Mouse (Mus musculus): ENCODE data around the gene Sirt6. TPM values are rescaled to one million over a fixed set of nuclear protein-coding genes. Genes with fewer than 3 reads are reported as not detected.

Sirt6 gene
- polyA plus RNA-seq, 1 experiment from 2014 or later, result 52.3 TPM

DNA sequence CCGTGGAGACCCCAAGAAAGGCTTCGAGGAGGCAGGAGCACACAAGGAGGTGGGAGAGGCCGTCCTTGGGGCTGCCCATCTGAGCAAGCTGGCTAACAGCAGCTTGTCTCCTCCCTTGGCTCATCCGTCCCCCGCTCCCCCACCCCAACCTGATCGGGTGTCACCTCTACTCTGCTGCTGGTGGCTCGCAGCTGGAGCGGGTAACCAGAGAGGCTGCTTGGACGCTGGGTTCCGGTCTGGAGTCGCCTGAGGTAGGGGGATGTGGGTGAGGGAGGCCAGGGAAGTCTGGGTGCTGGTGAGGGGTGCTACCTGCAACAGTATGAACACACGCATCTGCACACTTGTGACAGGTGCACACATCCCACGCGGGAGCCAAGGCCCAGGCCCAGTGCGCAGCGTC lies 793 bp upstream of the Sirt6 start, which contains the start of gene Ankrd24:
Ankrd24 (plus strand) TSS at position 151 of the 400 bp plus-strand sequence.
- Histone ChIP-seq H3K36me3 (ENCODE audit: control insufficient read depth, insufficient read depth, low read length) (0 out of 2 replicates have a peak, but pooled peaks cover 6% of the 10 kb centered on the region), H3K27me3 (ENCODE audit: control insufficient read depth, insufficient read depth, low read depth, low read length) (no peaks in the 10 kb centered on the region), H3K9ac (ENCODE audit: low read depth, low read length) (peak within 1 kb of the TSS; percentile 78), H3K4me1 (ENCODE audit: control insufficient read depth, insufficient read depth, low read length) (peaks cover 17% of the 10 kb centered on the region), H3K4me2 (ENCODE audit: low read length) (peak within 1 kb of the TSS; percentile 84), H3K9me3 (replicated peaks; ENCODE audit: control insufficient read depth, low read length, poor library complexity, severe bottlenecking) (no peaks in the 10 kb centered on the region), H3K27ac (ENCODE audit: low read length) (peak within 1 kb of the TSS; percentile 89), H3K4me3 (ENCODE audit: low read depth, low read length) (peak within 1 kb of the TSS; percentile 68)
- 84% methylated on average over 15 of the region's 16 CpGs for WGBS
- no peak for ATAC-seq

DNA sequence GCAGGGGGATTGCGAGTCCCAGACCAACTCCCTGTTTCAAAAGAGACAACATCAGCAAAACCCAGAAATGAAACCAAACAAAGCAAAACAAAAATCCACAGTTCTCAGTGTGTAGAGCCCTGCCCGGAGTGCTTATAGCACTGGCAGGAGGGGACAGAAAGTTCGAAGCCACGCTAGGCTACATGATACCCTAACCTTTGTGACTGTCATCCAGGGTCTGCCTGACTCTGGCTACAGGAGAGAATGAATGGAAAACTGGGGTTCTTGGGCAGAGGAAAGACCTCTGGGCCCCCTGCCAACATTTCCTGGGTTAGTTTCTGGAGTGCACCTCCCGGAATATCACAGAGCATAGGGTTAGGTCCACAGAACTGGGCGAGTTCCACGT lies 231 bp upstream of the Sirt6 start:
- Histone ChIP-seq H3K9ac (ENCODE audit: low read depth, low read length) (peak overlapping the region; percentile 63), H3K4me3 (ENCODE audit: low read depth, low read length) (peak overlapping the region; percentile 68), H3K4me2 (ENCODE audit: low read length) (peak overlapping the region; percentile 84), H3K27ac (ENCODE audit: low read length) (peak overlapping the region; percentile 89), H3K27me3 (ENCODE audit: control insufficient read depth, insufficient read depth, low read depth, low read length) (no peaks in the 10 kb centered on the region), H3K4me1 (ENCODE audit: control insufficient read depth, insufficient read depth, low read length) (peaks cover 17% of the 10 kb centered on the region), H3K9me3 (replicated peaks; ENCODE audit: control insufficient read depth, low read length, poor library complexity, severe bottlenecking) (no peaks in the 10 kb centered on the region), H3K36me3 (ENCODE audit: control insufficient read depth, insufficient read depth, low read length) (0 out of 2 replicates have a peak, but pooled peaks cover 7% of the 10 kb centered on the region)
- peak; percentile 39 for ATAC-seq
- WGBS, result 67% methylated on average over 7 of the region's 7 CpGs

DNA sequence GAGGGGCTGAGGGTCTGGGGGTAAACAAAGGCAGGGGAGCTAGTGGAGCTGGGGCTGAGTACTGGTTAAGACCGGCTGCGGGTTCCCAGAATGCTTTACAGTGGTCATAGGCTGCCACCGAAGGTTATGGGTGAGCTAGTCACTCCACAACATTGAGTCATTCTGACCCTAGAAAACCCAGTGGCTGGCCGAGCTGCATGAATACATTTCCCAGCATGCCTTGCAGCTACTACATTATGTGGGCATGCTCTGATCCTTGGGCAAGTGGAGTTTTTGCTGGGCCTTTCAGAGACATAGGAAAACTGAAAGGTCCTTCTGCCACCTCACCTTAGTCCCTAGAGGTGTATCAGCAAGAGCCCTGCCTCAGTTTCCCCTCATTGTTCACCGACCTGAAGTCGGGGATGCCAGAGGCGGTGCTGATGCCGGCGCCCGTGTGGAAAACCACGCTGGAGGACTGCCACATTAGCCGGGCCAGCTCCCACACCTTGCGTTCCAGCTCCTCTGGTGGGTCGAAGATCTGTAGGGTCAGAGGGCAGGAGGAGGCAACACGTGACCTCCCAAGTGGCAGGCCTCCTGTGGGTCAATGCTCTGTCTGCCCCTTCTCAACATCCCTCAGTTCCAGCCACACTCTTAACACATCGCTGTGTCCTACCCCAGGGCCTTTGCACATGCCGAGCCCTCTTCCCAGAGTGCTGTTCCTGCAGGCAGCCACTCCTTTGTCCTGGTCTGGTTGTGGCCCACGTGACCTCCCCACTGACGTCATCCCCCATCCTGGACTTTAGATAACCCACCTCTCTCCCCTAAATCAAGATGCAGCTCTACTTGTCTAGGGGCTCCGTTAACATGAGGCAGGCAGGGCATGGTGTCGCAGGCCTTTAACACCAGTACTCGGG lies 1.2 kb downstream of the Sirt6 start:
- H3K4me2 ChIP-seq (ENCODE audit: low read length), result peak overlapping the region; percentile 84
- peak overlapping the region; percentile 89 for H3K27ac ChIP-seq (ENCODE audit: low read length)
- ATAC-seq, result peak; percentile 16
- peaks cover 17% of the 10 kb centered on the region for H3K4me1 ChIP-seq (ENCODE audit: control insufficient read depth, insufficient read depth, low read length)
- H3K27me3 ChIP-seq (ENCODE audit: control insufficient read depth, insufficient read depth, low read depth, low read length), result no peaks in the 10 kb centered on the region
- H3K9ac ChIP-seq (ENCODE audit: low read depth, low read length), result peak overlapping the region; percentile 78
- peak overlapping the region; percentile 68 for H3K4me3 ChIP-seq (ENCODE audit: low read depth, low read length)
- peaks cover 19% of the 10 kb centered on the region for H3K36me3 ChIP-seq (ENCODE audit: control insufficient read depth, insufficient read depth, low read length)
- 91% methylated on average over 22 of the region's 22 CpGs for WGBS
- H3K9me3 ChIP-seq (replicated peaks; ENCODE audit: control insufficient read depth, low read length, poor library complexity, severe bottlenecking), result no peaks in the 10 kb centered on the region

DNA sequence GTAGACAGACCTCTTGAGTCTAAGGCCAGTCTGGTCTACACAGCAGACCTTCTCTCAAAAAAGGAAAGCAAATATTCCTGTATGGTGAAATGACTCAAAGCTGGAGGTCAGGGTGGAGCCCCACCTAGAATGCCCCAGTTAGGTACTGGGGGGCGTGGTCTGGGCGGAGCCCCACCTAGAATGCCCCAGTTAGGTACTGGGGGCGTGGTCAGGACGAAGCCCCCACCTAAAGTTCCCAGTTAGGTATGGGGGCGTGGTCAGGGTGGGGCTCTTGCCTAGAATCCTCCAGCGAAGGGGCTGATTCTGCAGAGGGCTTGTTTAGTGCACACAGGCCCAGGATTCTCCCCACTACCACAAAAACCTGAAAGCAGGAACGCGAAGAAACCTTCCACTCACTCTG lies 4.2 kb downstream of the Sirt6 start:
- ATAC-seq, result no peak
- peaks cover 24% of the 10 kb centered on the region for H3K36me3 ChIP-seq (ENCODE audit: control insufficient read depth, insufficient read depth, low read length)
- H3K4me3 ChIP-seq (ENCODE audit: low read depth, low read length), result no peak overlapping the region
- H3K4me2 ChIP-seq (ENCODE audit: low read length), result no peak overlapping the region
- no peak overlapping the region for H3K27ac ChIP-seq (ENCODE audit: low read length)
- peaks cover 17% of the 10 kb centered on the region for H3K4me1 ChIP-seq (ENCODE audit: control insufficient read depth, insufficient read depth, low read length)
- whole genome bisulfite sequencing, result 63% methylated on average over 8 of the region's 8 CpGs
- H3K27me3 ChIP-seq (ENCODE audit: control insufficient read depth, insufficient read depth, low read depth, low read length), result no peaks in the 10 kb centered on the region
- H3K9ac ChIP-seq (ENCODE audit: low read depth, low read length), result no peak overlapping the region
- H3K9me3 ChIP-seq (replicated peaks; ENCODE audit: control insufficient read depth, low read length, poor library complexity, severe bottlenecking), result no peaks in the 10 kb centered on the region

DNA sequence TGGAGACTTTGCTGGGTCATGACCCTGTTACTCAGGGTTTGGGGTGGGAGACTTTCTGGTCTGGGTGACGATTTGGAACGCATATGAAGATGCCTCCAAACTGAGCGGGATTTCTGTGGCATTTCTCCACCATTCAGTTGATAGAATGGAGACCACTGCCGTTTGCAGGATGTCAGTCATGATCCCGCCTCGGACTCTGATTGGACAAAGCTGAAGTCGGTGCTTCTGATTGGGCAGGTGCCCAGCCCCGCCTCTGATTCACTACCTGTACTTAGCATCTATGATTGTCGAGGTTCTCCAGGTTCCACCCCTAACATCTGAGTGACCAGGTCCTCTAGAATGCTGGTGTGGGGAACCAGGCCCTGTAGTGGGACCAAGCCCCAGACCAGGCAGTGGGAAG lies 6.8 kb downstream of the Sirt6 start:
- no peaks in the 10 kb centered on the region for H3K9me3 ChIP-seq (replicated peaks; ENCODE audit: control insufficient read depth, low read length, poor library complexity, severe bottlenecking)
- H3K36me3 ChIP-seq (ENCODE audit: control insufficient read depth, insufficient read depth, low read length), result peaks cover 24% of the 10 kb centered on the region
- H3K9ac ChIP-seq (ENCODE audit: low read depth, low read length), result no peak overlapping the region
- no peak overlapping the region for H3K4me2 ChIP-seq (ENCODE audit: low read length)
- H3K4me1 ChIP-seq (ENCODE audit: control insufficient read depth, insufficient read depth, low read length), result no peaks in the 10 kb centered on the region
- no peak overlapping the region for H3K27ac ChIP-seq (ENCODE audit: low read length)
- no peak for ATAC-seq
- no peak overlapping the region for H3K4me3 ChIP-seq (ENCODE audit: low read depth, low read length)
- no peaks in the 10 kb centered on the region for H3K27me3 ChIP-seq (ENCODE audit: control insufficient read depth, insufficient read depth, low read depth, low read length)
- 65% methylated on average over 9 of the region's 9 CpGs for WGBS

DNA sequence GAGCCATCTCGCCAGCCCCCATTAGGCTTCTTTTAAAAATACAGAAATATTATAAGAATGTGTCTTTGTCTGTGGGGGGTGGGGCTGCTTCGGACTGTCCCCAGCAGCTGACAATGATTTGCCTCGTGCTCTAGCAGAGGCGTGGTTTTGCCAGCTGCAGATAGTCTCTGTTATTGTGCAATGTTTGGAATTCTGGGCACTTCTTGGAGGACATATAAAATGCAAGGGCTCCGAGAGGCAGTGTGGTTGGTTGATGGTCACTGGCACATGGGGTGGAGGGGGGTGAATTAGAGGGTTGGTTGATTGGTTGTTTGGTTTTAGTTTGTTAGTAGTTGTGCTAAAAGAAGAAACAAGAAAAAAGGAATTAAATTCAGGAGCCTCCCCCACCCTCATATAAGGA lies 7.6 kb downstream of the Sirt6 start:
- no peak overlapping the region for H3K9ac ChIP-seq (ENCODE audit: low read depth, low read length)
- H3K9me3 ChIP-seq (replicated peaks; ENCODE audit: control insufficient read depth, low read length, poor library complexity, severe bottlenecking), result no peaks in the 10 kb centered on the region
- no peaks in the 10 kb centered on the region for H3K4me1 ChIP-seq (ENCODE audit: control insufficient read depth, insufficient read depth, low read length)
- H3K27me3 ChIP-seq (ENCODE audit: control insufficient read depth, insufficient read depth, low read depth, low read length), result no peaks in the 10 kb centered on the region
- peaks cover 24% of the 10 kb centered on the region for H3K36me3 ChIP-seq (ENCODE audit: control insufficient read depth, insufficient read depth, low read length)
- H3K27ac ChIP-seq (ENCODE audit: low read length), result no peak overlapping the region
- ATAC-seq, result no peak
- H3K4me3 ChIP-seq (ENCODE audit: low read depth, low read length), result no peak overlapping the region
- H3K4me2 ChIP-seq (ENCODE audit: low read length), result no peak overlapping the region
- WGBS, result 92% methylated on average over 5 of the region's 5 CpGs

DNA sequence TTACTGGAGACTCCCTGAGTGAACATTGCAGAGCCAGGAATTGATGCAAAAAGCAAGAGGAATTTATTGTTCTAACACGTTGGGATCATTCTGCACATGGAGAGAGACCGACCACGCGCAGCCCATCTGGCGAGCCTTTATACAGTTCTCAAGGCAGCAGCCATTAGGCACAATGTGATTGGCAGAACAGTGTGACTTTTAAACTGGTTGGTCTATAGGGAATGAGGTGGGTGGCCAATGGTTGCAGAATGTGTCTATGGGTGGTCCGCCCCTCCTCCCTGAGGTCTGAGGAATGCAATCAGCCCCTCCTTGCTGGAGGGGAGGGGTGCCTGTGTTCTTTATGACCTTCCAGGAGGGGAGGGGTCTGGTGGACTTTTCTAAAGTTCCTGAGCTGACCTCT lies 12.1 kb downstream of the Sirt6 start:
- H3K9me3 ChIP-seq (replicated peaks; ENCODE audit: control insufficient read depth, low read length, poor library complexity, severe bottlenecking), result no peaks in the 10 kb centered on the region
- WGBS, result 75% methylated on average over 6 of the region's 6 CpGs
- H3K4me2 ChIP-seq (ENCODE audit: low read length), result no peak overlapping the region
- no peaks in the 10 kb centered on the region for H3K4me1 ChIP-seq (ENCODE audit: control insufficient read depth, insufficient read depth, low read length)
- H3K4me3 ChIP-seq (ENCODE audit: low read depth, low read length), result no peak overlapping the region
- no peak overlapping the region for H3K27ac ChIP-seq (ENCODE audit: low read length)
- no peak for ATAC-seq
- no peak overlapping the region for H3K9ac ChIP-seq (ENCODE audit: low read depth, low read length)
- H3K36me3 ChIP-seq (ENCODE audit: control insufficient read depth, insufficient read depth, low read length), result no peaks in the 10 kb centered on the region
- H3K27me3 ChIP-seq (ENCODE audit: control insufficient read depth, insufficient read depth, low read depth, low read length), result no peaks in the 10 kb centered on the region

DNA sequence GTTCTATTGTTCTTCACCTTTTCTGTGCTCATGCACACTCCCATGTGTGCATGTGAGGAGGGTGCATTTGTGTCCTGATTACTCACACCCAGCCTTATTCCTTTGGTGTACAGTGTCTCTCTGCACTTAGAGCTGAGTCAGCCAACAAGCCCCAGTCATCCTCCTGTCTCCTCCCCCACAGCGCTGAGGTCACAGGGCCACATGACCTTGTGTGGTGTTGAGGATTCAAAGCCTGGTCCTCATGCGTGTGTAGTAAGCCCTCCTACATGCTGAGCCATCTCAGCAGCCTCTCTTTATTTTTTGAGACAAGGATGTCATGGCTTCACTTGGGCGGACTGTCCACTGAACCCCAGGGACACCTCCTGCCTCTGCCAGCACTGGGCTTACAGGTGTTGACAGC lies 14.8 kb downstream of the Sirt6 start:
- WGBS, result 70% methylated on average over 3 of the region's 3 CpGs
- Histone ChIP-seq H3K27ac (ENCODE audit: low read length) (no peak overlapping the region), H3K9ac (ENCODE audit: low read depth, low read length) (no peak overlapping the region), H3K9me3 (replicated peaks; ENCODE audit: control insufficient read depth, low read length, poor library complexity, severe bottlenecking) (no peaks in the 10 kb centered on the region), H3K4me1 (ENCODE audit: control insufficient read depth, insufficient read depth, low read length) (no peaks in the 10 kb centered on the region), H3K36me3 (ENCODE audit: control insufficient read depth, insufficient read depth, low read length) (no peaks in the 10 kb centered on the region), H3K4me2 (ENCODE audit: low read length) (no peak overlapping the region), H3K27me3 (ENCODE audit: control insufficient read depth, insufficient read depth, low read depth, low read length) (no peaks in the 10 kb centered on the region), H3K4me3 (ENCODE audit: low read depth, low read length) (no peak overlapping the region)
- ATAC-seq, result no peak

DNA sequence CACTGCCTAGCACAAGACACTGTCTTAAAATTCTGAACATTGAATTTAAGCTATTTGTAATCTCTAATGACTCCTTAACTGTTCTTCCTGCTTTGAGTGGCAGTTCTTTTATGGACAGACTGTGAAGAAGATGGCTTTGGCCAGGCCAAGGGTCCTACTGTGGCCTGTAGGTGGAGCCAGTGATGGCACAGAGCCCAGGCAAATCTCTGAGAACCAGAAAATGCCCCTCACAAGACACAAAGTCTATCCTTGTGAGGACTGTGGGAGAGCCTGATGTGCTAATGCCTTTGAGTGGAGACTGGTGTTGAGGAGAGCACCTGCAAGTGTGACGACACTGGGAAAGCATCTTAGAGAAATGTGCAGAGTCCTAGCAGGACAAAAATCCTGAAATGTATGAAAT lies 19.3 kb downstream of the Sirt6 start:
- H3K27me3 ChIP-seq (ENCODE audit: control insufficient read depth, insufficient read depth, low read depth, low read length), result no peaks in the 10 kb centered on the region
- no peak overlapping the region for H3K9ac ChIP-seq (ENCODE audit: low read depth, low read length)
- WGBS, result 88% methylated on average over 1 of the region's 1 CpGs
- H3K36me3 ChIP-seq (ENCODE audit: control insufficient read depth, insufficient read depth, low read length), result no peaks in the 10 kb centered on the region
- no peak overlapping the region for H3K4me2 ChIP-seq (ENCODE audit: low read length)
- no peaks in the 10 kb centered on the region for H3K9me3 ChIP-seq (replicated peaks; ENCODE audit: control insufficient read depth, low read length, poor library complexity, severe bottlenecking)
- H3K4me3 ChIP-seq (ENCODE audit: low read depth, low read length), result no peak overlapping the region
- no peak overlapping the region for H3K27ac ChIP-seq (ENCODE audit: low read length)
- peaks cover 8% of the 10 kb centered on the region for H3K4me1 ChIP-seq (ENCODE audit: control insufficient read depth, insufficient read depth, low read length)
- ATAC-seq, result no peak
